Mouse (Mus musculus) adrenal gland, postnatal 0 days (tissue): ENCODE results near the gene Chchd1. TPM values are rescaled to one million over a fixed set of nuclear protein-coding genes. Genes with fewer than 3 reads are reported as not detected.

Experiments
- microRNA-seq: library from miRNA; unstranded; fragments of <30 nt; microRNA quantifications from one replicate; pipeline ENCODE4, GENCODE M21; 2016; ENCODE audit warnings: borderline replicate concordance; ENCODE audit not compliant: insufficient number of aligned reads
- polyA plus RNA-seq: library from polyadenylated mRNA; unstranded; fragments of >200 nt; fragmentation: Nextera tagmentation; extraction: Ambion mirVana; gene quantifications from 2 replicates; pipeline ENCODE4 v1.2.1, GENCODE M21; 2015

Gene Chchd1
- polyA plus RNA-seq: 344 and 686 TPM in 2 replicates

GRCm38 (mm10) chr14:20702741-20703381 lies at the start of gene Chchd1:
Gene Chchd1 (plus strand): TSS chr14:20703006.

GRCm38 (mm10) chr14:20656361-20656760 lies 46.4 kb upstream of the Chchd1 start, which contains the start of gene Myoz1:
Gene Myoz1 (minus strand): TSS chr14:20656540.

GRCm38 (mm10) chr14:20668154-20668810 lies 34.5 kb upstream of the Chchd1 start, which contains the start of gene Synpo2l:
Gene Synpo2l (minus strand): TSS chr14:20668354.

DNA sequence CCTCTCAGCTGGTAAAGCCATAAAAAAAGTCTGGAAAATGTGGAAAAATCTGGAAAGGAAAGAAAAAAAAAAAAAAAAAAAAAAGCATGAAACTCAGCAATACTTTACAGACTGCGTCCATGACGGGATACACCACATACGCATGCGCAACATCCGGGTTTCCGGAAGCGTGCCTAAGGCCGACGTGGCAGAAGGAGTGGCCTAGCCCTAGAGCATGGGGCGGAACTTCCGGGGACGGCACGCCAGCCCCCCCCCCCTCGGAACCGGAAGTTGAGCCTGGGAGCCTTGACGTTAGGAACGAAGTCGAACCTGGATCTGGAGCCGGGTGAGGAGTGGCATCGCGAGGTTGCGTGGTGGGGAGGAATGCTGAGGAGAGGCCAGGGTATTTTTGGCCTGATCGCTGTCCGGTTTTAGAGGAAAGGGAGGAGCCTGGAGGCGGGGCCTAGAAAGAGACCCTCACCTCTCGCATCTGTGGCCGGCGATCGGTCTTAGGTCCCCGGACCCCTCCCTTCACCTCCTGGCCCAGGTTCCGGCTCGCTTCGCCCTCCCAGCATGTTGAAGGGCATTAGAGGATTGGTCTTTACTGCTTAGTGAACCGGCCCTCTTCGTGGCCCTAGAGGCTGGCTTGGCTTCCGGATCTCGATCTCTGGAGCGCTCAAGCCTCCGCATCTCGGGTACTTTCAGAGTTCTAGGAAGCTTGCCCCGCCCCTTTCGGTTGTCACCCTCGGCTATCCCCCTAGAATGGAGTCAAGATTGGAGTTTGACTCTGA lies 28.6 kb upstream of the Chchd1 start, which contains the start of gene Sec24c:
Gene Sec24c (plus strand): TSS at position 245 of the 770 bp plus-strand sequence.

GRCm38 (mm10) chr14:20694884-20695760 lies 7.7 kb upstream of the Chchd1 start, which contains the start of gene Fut11:
Gene Fut11 (plus strand): TSS chr14:20694968.

GRCm38 (mm10) chr14:20707201-20708190 lies 4.7 kb downstream of the Chchd1 start, which contains the start of gene Zswim8:
Gene Zswim8 (plus strand): TSS chr14:20707552.

DNA sequence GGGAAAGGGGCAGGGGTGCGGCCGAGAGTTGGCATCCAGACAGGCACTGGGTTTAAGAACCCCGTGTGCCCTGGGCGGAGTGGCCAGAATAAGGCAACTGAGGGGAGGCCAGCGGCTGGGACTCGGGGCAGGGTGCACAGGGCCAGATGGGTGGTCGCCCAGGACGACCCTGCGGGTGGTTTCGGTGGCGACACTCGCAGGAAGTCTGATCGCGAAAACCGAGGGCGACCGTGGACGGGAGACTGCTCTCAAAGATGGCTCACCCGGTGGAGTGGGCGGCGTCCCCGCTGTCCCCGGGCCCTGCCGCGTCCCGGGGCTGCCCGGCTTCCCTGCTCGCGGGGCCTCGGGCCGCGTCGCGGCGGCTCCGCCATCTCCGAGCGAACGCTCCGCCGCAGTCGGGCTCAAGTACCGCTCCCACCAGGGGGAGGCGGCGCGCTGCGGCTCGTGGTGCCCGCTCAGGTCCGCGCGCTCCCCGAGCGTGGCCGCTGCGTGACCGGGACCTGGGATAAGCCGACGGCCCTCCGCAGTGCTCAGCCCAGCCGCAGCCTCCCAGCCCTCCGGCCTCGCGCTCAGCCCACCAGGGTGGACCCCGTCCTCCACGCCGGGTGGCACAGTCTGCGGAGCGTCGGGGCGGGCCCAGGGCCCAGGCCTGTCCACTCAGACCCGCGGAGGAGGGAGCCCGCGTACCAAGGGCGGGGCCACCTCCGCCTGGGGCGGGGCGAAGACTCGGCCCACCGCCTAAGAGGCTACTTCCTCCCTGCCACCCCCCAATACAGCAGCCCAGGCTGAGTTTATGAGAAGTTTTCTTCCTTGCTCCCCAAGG lies 31.4 kb downstream of the Chchd1 start, which contains the start of gene Ndst2:
Gene Ndst2 (minus strand): TSS at position 611 of the 823 bp plus-strand sequence.

Small RNA genes lying within 50 kb of the gene (microRNA-seq; reads per million reads assigned to microRNA genes)
- gene Mir6946: not detected

Other genes starting within 250 kb of the Chchd1 start
- gene Anxa7, start 222.9 kb upstream of the Chchd1 start, polyA plus RNA-seq: 43.4 and 69.8 TPM in 2 replicates
- 0.35 TPM in 2 replicates for gene Mss51, start 206.1 kb upstream of the Chchd1 start, polyA plus RNA-seq
- gene Ppp3cb, start 156.4 kb upstream of the Chchd1 start, polyA plus RNA-seq: 29.0 and 31.8 TPM in 2 replicates
- 2.5 and 3.9 TPM in 2 replicates for gene Usp54, start 61.9 kb upstream of the Chchd1 start, polyA plus RNA-seq
- 1.9 and 5.8 TPM in 2 replicates for gene Myoz1, start 46.5 kb upstream of the Chchd1 start, polyA plus RNA-seq
- 0.38 and 2.0 TPM in 2 replicates for gene Synpo2l, start 34.7 kb upstream of the Chchd1 start, polyA plus RNA-seq
- 30.9 and 45.5 TPM in 2 replicates for gene Sec24c, start 28.7 kb upstream of the Chchd1 start, polyA plus RNA-seq
- 28.4 and 31.5 TPM in 2 replicates for gene Fut11, start 8.0 kb upstream of the Chchd1 start, polyA plus RNA-seq
- 15.8 and 20.1 TPM in 2 replicates for gene Zswim8, start 4.5 kb downstream of the Chchd1 start, polyA plus RNA-seq
- 13.2 and 18.0 TPM in 2 replicates for gene Ndst2, start 31.6 kb downstream of the Chchd1 start, polyA plus RNA-seq
- 52.9 and 69.8 TPM in 2 replicates for gene Camk2g, start 91.1 kb downstream of the Chchd1 start, polyA plus RNA-seq
- gene Plau, start 133.7 kb downstream of the Chchd1 start, polyA plus RNA-seq: 2.0 and 3.5 TPM in 2 replicates
- 22.7 and 24.6 TPM in 2 replicates for gene Vcl, start 226.4 kb downstream of the Chchd1 start, polyA plus RNA-seq